Mouse (Mus musculus): ENCODE results near the gene Kdm7a. TPM values are rescaled to one million over a fixed set of nuclear protein-coding genes. Genes with fewer than 3 reads are reported as not detected.

Kdm7a gene
- polyA plus RNA-seq, 1 experiment from 2014 or later: 11.3 TPM

DNA sequence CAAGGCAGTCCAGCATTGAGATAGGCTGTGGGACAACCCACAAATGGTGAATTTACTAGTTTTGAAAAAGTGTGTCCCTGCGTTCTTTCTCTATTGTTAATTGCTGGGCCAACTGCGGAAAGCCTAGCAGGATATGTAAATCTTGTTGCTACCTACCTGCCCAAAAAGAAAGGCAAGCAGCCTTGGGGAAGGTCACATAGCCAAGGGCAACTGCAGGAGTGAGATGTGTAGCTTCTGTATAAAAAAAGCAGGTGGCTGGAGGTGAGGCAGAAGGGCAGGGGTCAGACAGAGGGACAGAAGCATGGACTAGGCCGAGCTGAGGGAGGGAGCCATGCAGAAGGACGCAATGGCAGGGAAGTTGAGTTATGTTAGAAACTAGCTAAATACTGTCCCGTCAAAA lies 74.0 kb downstream of the Kdm7a start:
- Histone ChIP-seq H3K4me1 (replicated peaks) (no peaks in the 10 kb centered on the region), H3K4me3 (replicated peaks) (no peak overlapping the region), H3K9me3 (peaks cover 2% of the 10 kb centered on the region; the same call in 1 of the 2 replicates), H3K9ac (replicated peaks) (no peak overlapping the region), H3K36me3 (peaks cover 26% of the 10 kb centered on the region), H3K27ac (no peak overlapping the region), H3K27me3 (no peaks in the 10 kb centered on the region), H3K4me2 (no peak overlapping the region)
- ATAC-seq (ENCODE audit: insufficient number of reproducible peaks, insufficient read depth, low FRiP score, low TSS enrichment, low read depth): no peak
- 58% methylated on average over 5 of the region's 5 CpGs for WGBS

DNA sequence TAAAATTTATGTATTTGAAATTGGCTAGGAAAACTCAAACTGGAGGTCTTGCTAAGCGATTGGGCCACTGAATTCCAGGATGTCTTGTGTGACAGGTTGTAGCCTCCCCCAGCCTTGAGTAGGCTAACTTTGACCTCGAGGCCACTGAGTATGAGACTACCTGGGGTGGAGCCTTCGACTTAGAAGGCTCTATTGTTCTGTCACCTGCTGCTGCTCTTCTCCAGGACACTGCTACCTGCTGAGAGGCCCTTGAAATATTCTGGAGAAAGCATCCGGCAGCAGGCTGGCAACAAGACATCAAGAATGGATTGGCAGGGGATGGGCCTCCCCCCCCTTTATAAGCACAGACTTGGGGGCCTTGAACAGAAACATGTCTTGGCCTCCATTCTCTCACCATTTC lies 75.1 kb downstream of the Kdm7a start:
- WGBS: 52% methylated on average over 4 of the region's 4 CpGs
- no peak overlapping the region for H3K27ac ChIP-seq
- no peaks in the 10 kb centered on the region for H3K4me1 ChIP-seq (replicated peaks)
- no peak overlapping the region for H3K9ac ChIP-seq (replicated peaks)
- H3K9me3 ChIP-seq: peaks cover 6% of the 10 kb centered on the region; the same call in 1 of the 2 replicates
- H3K4me3 ChIP-seq (replicated peaks): no peak overlapping the region
- H3K36me3 ChIP-seq: peaks cover 26% of the 10 kb centered on the region
- no peak for ATAC-seq (ENCODE audit: insufficient number of reproducible peaks, insufficient read depth, low FRiP score, low TSS enrichment, low read depth)
- no peak overlapping the region for H3K4me2 ChIP-seq
- H3K27me3 ChIP-seq: no peaks in the 10 kb centered on the region

DNA sequence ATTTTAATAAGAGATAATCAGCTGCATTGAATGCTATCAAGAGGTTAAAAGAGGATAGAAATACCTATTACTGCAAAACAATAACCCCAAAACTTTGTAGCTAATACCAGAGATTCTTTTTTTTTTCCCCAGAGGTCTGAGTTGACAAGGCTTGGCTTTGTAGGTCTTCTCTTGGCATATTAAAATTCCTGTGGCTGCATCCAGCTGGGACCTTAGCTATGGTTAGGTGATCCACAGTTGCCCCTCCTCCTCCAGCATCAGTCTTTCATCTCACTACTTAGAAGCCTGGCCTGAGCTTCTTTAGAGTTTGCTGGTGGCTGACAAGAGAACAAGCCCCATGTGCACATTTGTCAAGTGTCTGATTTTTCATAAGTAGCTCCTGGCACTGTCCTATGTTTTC lies 81.9 kb downstream of the Kdm7a start:
- no peak overlapping the region for H3K27ac ChIP-seq
- no peak overlapping the region for H3K4me3 ChIP-seq (replicated peaks)
- H3K4me2 ChIP-seq: no peak overlapping the region
- H3K27me3 ChIP-seq: peaks cover 6% of the 10 kb centered on the region
- H3K9me3 ChIP-seq: peaks cover 6% of the 10 kb centered on the region; the same call in 1 of the 2 replicates
- ATAC-seq (ENCODE audit: insufficient number of reproducible peaks, insufficient read depth, low FRiP score, low TSS enrichment, low read depth): no peak
- H3K4me1 ChIP-seq (replicated peaks): no peaks in the 10 kb centered on the region
- no peaks in the 10 kb centered on the region for H3K36me3 ChIP-seq
- H3K9ac ChIP-seq (replicated peaks): no peak overlapping the region

DNA sequence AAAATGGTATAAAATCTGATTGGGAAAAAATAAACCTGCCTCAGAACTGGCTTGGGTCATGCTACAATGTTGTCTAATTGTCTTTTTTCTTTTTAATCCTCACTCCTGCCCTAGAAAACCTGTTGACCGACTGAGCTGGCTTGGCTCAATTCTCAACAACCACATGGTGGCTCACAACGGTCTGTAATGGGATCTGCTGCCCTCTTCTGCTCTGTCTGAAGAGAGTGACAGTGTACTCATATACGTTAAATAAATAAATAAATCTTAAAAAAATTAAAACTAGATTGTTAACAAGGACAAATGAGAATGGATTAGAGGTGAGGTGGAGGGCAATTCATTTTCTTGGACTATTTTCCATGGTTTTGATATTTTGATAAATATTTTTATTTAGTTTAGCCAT lies 85.9 kb downstream of the Kdm7a start:
- no peaks in the 10 kb centered on the region for H3K36me3 ChIP-seq
- H3K4me1 ChIP-seq (replicated peaks): peaks cover 5% of the 10 kb centered on the region; the same call in 1 of the 2 replicates
- no peak overlapping the region for H3K27ac ChIP-seq
- 65% methylated on average over 3 of the region's 3 CpGs for WGBS
- H3K9ac ChIP-seq (replicated peaks): no peak overlapping the region
- no peak overlapping the region for H3K4me3 ChIP-seq (replicated peaks)
- H3K4me2 ChIP-seq: no peak overlapping the region
- peaks cover 8% of the 10 kb centered on the region for H3K9me3 ChIP-seq
- no peak for ATAC-seq (ENCODE audit: insufficient number of reproducible peaks, insufficient read depth, low FRiP score, low TSS enrichment, low read depth)
- H3K27me3 ChIP-seq: peaks cover 46% of the 10 kb centered on the region

DNA sequence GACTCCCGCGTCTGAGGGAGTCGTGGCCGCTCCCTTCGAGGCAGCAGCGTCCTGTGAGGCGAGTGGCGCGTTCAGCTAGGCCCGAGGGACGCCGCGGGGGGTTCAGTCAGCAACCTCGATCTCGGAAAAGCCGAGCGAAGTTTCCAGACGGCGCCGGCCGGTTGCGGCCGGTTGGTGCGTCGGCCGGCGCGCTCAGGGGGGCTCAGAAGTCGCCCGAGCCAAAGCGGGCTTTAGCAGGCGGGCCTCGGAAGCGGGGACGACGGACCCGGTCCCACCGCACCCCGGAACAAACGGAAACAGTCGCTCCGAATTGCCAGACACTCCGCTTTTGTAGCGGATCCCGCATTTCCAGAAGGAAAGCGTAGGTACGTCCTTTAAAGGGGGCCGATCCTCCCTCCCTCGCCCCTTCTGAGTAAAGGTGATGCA lies 88.1 kb downstream of the Kdm7a start:
- peak overlapping the region; percentile 66 for H3K4me2 ChIP-seq
- H3K4me1 ChIP-seq (replicated peaks): peaks cover 5% of the 10 kb centered on the region; the same call in 1 of the 2 replicates
- peak overlapping the region; percentile 80 for H3K9ac ChIP-seq (replicated peaks)
- H3K27me3 ChIP-seq: peaks cover 58% of the 10 kb centered on the region
- H3K4me3 ChIP-seq (replicated peaks): peak overlapping the region; percentile 80
- no peak for ATAC-seq (ENCODE audit: insufficient number of reproducible peaks, insufficient read depth, low FRiP score, low TSS enrichment, low read depth)
- no peak overlapping the region for H3K27ac ChIP-seq
- 12% methylated on average over 49 of the region's 49 CpGs for WGBS
- H3K36me3 ChIP-seq: no peaks in the 10 kb centered on the region
- H3K9me3 ChIP-seq: peaks cover 8% of the 10 kb centered on the region

DNA sequence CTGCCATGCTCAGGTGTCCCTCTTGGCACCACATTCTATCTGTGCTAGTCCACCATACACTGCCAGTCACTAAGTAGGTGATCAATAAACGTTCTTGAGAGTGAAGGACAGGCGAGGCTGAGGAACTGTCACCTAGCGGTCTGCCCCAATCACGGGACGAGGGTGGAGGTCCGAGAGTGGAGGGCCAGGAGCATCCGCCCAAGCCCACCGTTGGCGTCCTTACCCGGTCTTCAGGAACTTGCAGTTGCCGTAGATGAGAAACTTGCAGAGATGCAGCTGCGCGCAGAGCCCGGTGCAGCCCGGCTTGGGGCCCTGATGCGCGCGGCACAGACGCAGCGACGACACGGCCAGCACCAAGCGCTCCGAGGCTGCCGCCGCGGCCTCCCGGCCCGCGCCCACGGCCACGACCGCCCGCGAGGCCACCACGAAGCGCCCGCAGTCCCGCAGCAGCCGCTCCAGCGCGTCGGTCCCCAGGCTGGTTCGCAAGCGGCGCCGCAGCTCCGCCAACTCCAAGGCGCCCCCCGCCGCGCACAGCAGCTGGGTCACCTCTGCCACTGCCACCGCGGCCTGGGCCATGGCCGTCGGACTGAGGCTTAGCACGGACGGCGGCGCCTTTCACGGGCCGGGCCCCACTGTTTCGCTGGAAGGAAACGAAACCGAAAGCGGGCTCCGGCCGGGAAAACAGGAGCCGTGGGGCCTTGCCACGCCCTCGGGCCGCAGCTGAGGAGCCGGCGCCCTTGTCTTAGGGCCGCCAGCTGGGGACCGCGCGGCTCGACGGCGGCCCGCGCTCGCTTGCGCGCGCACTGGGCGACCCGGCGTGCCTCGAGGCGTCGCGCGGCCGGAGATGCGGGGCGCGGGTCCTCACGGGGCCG lies 88.8 kb downstream of the Kdm7a start, which contains the start of gene Parp12:
Gene Parp12 (minus strand): TSS at position 766 of the 872 bp plus-strand sequence.
- peaks cover 5% of the 10 kb centered on the region; the same call in 1 of the 2 replicates for H3K4me1 ChIP-seq (replicated peaks)
- ATAC-seq (ENCODE audit: insufficient number of reproducible peaks, insufficient read depth, low FRiP score, low TSS enrichment, low read depth): peak; percentile 63; the same call in 1 of the 2 replicates
- H3K9ac ChIP-seq (replicated peaks): peak within 1 kb of the TSS; percentile 80
- no peak within 1 kb of the TSS for H3K27ac ChIP-seq
- peaks cover 8% of the 10 kb centered on the region for H3K9me3 ChIP-seq
- no peaks in the 10 kb centered on the region for H3K36me3 ChIP-seq
- peak within 1 kb of the TSS; percentile 66 for H3K4me2 ChIP-seq
- 2% methylated on average over 101 of the region's 101 CpGs for WGBS
- peak within 1 kb of the TSS; percentile 80 for H3K4me3 ChIP-seq (replicated peaks)
- peaks cover 58% of the 10 kb centered on the region for H3K27me3 ChIP-seq

DNA sequence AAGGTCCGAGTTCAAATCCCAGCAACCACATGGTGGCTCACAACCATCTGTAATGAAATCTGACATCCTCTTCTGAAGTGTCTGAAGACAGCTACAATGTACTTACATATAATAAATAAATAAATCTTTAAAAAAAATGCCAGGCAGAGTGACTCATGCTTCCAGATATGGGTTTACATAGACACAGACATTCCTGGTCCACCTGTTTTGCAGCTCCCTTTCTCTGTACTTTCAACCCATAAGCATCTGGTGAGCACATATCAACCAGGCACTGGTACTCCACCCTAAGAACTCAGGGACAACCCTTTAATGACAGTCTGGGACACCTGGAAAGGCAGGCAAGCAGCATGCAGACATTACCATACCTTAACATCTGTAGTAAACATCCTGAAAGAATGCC lies 91.2 kb downstream of the Kdm7a start:
- peaks cover 58% of the 10 kb centered on the region for H3K27me3 ChIP-seq
- H3K4me2 ChIP-seq: no peak overlapping the region
- no peak overlapping the region for H3K4me3 ChIP-seq (replicated peaks)
- ATAC-seq (ENCODE audit: insufficient number of reproducible peaks, insufficient read depth, low FRiP score, low TSS enrichment, low read depth): no peak
- H3K9me3 ChIP-seq: peaks cover 8% of the 10 kb centered on the region
- no peak overlapping the region for H3K9ac ChIP-seq (replicated peaks)
- no peak overlapping the region for H3K27ac ChIP-seq
- no peaks in the 10 kb centered on the region for H3K36me3 ChIP-seq
- WGBS: 72% methylated on average over 1 of the region's 1 CpGs
- H3K4me1 ChIP-seq (replicated peaks): peaks cover 5% of the 10 kb centered on the region; the same call in 1 of the 2 replicates

DNA sequence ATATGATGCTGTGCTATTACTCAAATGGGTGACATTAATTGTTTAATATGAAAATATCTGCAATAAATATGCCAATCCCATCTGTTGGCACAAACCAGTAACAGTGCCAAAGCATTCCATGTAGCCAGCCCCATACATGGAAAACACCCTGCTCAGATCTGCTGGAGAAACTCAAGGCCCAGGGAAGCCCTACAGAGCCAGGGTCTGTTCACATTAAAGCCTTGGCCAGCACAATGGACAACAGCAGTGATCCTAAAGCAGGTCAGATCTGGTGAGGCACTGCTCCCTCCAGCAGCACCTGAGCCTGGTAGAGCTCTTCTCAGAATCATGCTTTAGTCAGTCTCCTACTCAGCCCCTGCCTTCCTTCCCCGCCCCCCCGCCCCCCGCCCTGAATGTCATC lies 93.4 kb downstream of the Kdm7a start:
- no peak overlapping the region for H3K9ac ChIP-seq (replicated peaks)
- ATAC-seq (ENCODE audit: insufficient number of reproducible peaks, insufficient read depth, low FRiP score, low TSS enrichment, low read depth): no peak
- H3K27ac ChIP-seq: no peak overlapping the region
- WGBS: 76% methylated on average over 3 of the region's 3 CpGs
- no peak overlapping the region for H3K4me3 ChIP-seq (replicated peaks)
- H3K4me2 ChIP-seq: no peak overlapping the region
- peaks cover 5% of the 10 kb centered on the region; the same call in 1 of the 2 replicates for H3K4me1 ChIP-seq (replicated peaks)
- peaks cover 37% of the 10 kb centered on the region for H3K27me3 ChIP-seq
- H3K36me3 ChIP-seq: no peaks in the 10 kb centered on the region
- no peaks in the 10 kb centered on the region for H3K9me3 ChIP-seq

DNA sequence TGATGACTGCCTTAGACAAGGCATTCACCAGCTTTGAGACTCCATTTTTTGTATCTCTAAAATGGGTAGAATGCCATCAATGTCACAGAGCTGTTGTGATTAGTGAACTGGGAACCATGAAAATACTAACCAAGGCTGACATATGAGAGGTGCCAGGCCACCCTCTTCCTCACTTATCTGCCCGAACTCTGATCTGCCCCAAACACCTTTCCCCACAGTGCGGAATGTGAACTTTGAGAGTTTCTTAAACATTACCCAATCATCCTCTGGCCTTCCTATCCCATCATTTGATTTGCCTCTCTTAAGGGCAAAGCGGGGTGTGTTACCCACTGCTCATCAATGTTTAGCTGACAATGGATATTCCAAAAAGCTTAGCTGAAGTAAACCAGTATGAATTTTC lies 93.9 kb downstream of the Kdm7a start:
- Histone ChIP-seq H3K27ac (no peak overlapping the region), H3K4me2 (no peak overlapping the region), H3K4me1 (replicated peaks) (peaks cover 5% of the 10 kb centered on the region; the same call in 1 of the 2 replicates), H3K27me3 (peaks cover 32% of the 10 kb centered on the region), H3K9me3 (no peaks in the 10 kb centered on the region), H3K36me3 (no peaks in the 10 kb centered on the region), H3K4me3 (replicated peaks) (no peak overlapping the region), H3K9ac (replicated peaks) (no peak overlapping the region)
- WGBS: 92% methylated on average over 3 of the region's 3 CpGs
- no peak for ATAC-seq (ENCODE audit: insufficient number of reproducible peaks, insufficient read depth, low FRiP score, low TSS enrichment, low read depth)

DNA sequence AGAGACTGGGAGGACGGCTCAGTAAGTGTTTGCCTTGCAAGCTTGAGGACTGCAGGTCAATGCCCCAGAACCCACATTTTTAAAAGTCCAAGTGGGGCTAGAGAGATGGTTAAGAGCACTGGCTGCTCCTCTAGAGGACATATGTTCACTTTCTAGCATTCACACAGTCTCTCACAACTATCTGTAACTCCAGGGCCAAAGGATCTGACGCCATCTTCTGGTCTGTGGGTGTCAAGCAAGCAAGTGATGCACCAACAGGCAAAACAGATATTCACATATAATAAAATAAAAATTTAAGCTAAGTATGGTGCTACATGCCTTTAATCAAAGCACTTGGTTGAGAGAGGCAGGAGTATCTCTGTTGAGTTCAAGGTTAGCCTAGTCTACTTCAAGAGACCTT lies 99.8 kb downstream of the Kdm7a start:
- no peaks in the 10 kb centered on the region for H3K36me3 ChIP-seq
- H3K4me3 ChIP-seq (replicated peaks): no peak overlapping the region
- no peak overlapping the region for H3K4me2 ChIP-seq
- H3K9ac ChIP-seq (replicated peaks): no peak overlapping the region
- no peak for ATAC-seq (ENCODE audit: insufficient number of reproducible peaks, insufficient read depth, low FRiP score, low TSS enrichment, low read depth)
- no peaks in the 10 kb centered on the region for H3K27me3 ChIP-seq
- H3K9me3 ChIP-seq: no peaks in the 10 kb centered on the region
- no peak overlapping the region for H3K27ac ChIP-seq
- H3K4me1 ChIP-seq (replicated peaks): no peaks in the 10 kb centered on the region
- 64% methylated on average over 2 of the region's 2 CpGs for WGBS

DNA sequence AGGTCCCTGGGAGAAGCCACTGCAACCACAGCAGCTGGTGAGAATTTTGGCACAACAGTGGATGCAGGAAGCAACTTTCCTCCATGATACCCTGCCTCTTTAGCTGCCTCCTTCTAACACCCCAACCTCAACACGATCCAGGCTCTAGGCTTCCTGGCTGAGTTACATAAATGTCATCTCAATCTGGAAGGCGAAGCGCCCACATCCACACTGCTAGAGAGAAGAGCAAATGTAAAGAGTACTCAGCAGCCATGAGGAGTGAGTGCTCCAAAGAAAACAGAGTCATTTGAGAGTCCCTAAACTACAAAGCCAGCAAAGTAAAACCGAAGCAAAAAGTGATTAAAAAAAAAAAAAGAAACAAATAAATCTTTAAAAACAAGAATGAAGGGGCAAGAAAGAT lies 102.0 kb downstream of the Kdm7a start:
- H3K36me3 ChIP-seq: no peaks in the 10 kb centered on the region
- H3K27ac ChIP-seq: no peak overlapping the region
- H3K9ac ChIP-seq (replicated peaks): no peak overlapping the region
- WGBS: 83% methylated on average over 4 of the region's 4 CpGs
- H3K4me3 ChIP-seq (replicated peaks): no peak overlapping the region
- H3K9me3 ChIP-seq: no peaks in the 10 kb centered on the region
- ATAC-seq (ENCODE audit: insufficient number of reproducible peaks, insufficient read depth, low FRiP score, low TSS enrichment, low read depth): no peak
- H3K27me3 ChIP-seq: no peaks in the 10 kb centered on the region
- H3K4me2 ChIP-seq: no peak overlapping the region
- no peaks in the 10 kb centered on the region for H3K4me1 ChIP-seq (replicated peaks)

Data from limb, embryonic 12.5 days (tissue).